Mouse (Mus musculus) midbrain, embryonic 16.5 days (tissue): ENCODE results near the gene Trim63. TPM values are rescaled to one million over a fixed set of nuclear protein-coding genes. Genes with fewer than 3 reads are reported as not detected.
A peak's percentile ranks its signal among the peaks of the same experiment; 100 is the strongest.
"Not testable (repeated sequence)": the region's sequence is repeated elsewhere in the genome, so short reads cannot be mapped to it uniquely, and the experiment has no call there.

Experiments
- ATAC-seq: fragments of 200-750 bp; cut with Nextera tagmentation; 2 replicates; pipeline ENCODE4 v1.8.0; 2017; ENCODE audit warnings: moderate TSS enrichment
- H3K27ac ChIP-seq: fragments of 300-500 bp; sonication (generic); 2 replicates; pipeline ENCODE4 v1.5.1; 2014; ENCODE audit warnings: mild to moderate bottlenecking, low read length, mixed read lengths
- H3K27me3 ChIP-seq: fragments of 300-500 bp; sonication (generic); 2 replicates; pipeline ENCODE4 v1.6.1; 2014; ENCODE audit warnings: low read depth, low read length, mixed read lengths; ENCODE audit not compliant: control insufficient read depth, insufficient read depth
- H3K36me3 ChIP-seq: fragments of 300-500 bp; sonication (generic); 2 replicates; pipeline ENCODE4 v1.6.1; 2014; ENCODE audit warnings: mild to moderate bottlenecking, low read length, moderate library complexity, mixed read lengths; ENCODE audit not compliant: control insufficient read depth, insufficient read depth
- H3K4me1 ChIP-seq: fragments of 300-500 bp; sonication (generic); 2 replicates; pipeline ENCODE4 v1.6.1; 2014; ENCODE audit warnings: mild to moderate bottlenecking, low read length, mixed read lengths; ENCODE audit not compliant: control insufficient read depth, insufficient read depth
- H3K4me2 ChIP-seq: fragments of 300-500 bp; sonication (generic); 2 replicates; pipeline ENCODE4 v1.6.1; 2014; ENCODE audit warnings: mild to moderate bottlenecking, low read length, mixed read lengths
- H3K4me3 ChIP-seq: fragments of 300-500 bp; sonication (generic); 2 replicates; pipeline ENCODE4 v1.5.1; 2014; ENCODE audit warnings: low read depth, mild to moderate bottlenecking, low read length, moderate library complexity, mixed read lengths
- H3K9ac ChIP-seq: fragments of 300-500 bp; sonication (generic); 2 replicates; pipeline ENCODE4 v1.6.1; 2014; ENCODE audit warnings: low read depth, low read length, mixed read lengths
- H3K9me3 ChIP-seq: fragments of 300-500 bp; sonication (generic); replicated peaks from 2 replicates; pipeline ENCODE4 v1.6.1; 2014; ENCODE audit warnings: mild to moderate bottlenecking, low read length, mixed read lengths; ENCODE audit not compliant: control insufficient read depth, poor library complexity, severe bottlenecking
- WGBS: fragments of 180-500 bp; shearing (Covaris S2); extraction: QIAGEN DNeasy Blood & Tissue Kit; methylation state at CpG from one replicate; pipeline ENCODE4 v1.1.7; 2014; 5-methylcytosine and 5-hydroxymethylcytosine counted together
- polyA plus RNA-seq: library from polyadenylated mRNA; unstranded; fragments of >200 nt; fragmentation: Nextera tagmentation; extraction: Ambion mirVana; gene quantifications from 2 replicates; pipeline ENCODE4 v1.2.1, GENCODE M21; 2015

The Trim63 gene
- polyA plus RNA-seq = 0.45 and 0.62 TPM in 2 replicates

DNA sequence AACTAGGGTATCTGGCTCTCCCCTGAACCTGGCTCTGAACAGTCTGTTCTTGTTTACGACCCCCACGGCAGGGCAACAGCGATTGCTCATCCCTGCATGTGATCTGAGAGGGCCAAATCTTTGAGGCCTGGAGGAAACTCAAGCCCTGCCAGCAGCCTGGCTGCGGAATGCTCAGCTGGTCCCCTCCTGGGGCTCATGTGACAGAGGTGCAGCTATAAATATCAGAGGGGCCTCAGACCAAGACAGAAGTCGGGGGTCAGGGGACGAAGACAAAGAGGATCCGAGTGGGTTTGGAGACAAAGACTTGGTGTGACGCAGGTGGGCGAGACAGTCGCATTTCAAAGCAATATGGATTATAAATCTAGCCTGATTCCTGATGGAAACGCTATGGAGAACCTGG is at the start of gene Trim63:
Trim63 (plus strand) TSS at position 245 of the 400 bp plus-strand sequence.
- 43% methylated on average over 11 of the region's 11 CpGs for WGBS
- ATAC-seq = no peak
- Histone ChIP-seq H3K27me3 (no peaks in the 10 kb centered on the region), H3K9me3 (no peaks in the 10 kb centered on the region), H3K4me1 (no peaks in the 10 kb centered on the region), H3K9ac (no peak within 1 kb of the TSS), H3K4me3 (no peak within 1 kb of the TSS), H3K4me2 (no peak within 1 kb of the TSS), H3K27ac (no peak within 1 kb of the TSS), H3K36me3 (no peaks in the 10 kb centered on the region)

DNA sequence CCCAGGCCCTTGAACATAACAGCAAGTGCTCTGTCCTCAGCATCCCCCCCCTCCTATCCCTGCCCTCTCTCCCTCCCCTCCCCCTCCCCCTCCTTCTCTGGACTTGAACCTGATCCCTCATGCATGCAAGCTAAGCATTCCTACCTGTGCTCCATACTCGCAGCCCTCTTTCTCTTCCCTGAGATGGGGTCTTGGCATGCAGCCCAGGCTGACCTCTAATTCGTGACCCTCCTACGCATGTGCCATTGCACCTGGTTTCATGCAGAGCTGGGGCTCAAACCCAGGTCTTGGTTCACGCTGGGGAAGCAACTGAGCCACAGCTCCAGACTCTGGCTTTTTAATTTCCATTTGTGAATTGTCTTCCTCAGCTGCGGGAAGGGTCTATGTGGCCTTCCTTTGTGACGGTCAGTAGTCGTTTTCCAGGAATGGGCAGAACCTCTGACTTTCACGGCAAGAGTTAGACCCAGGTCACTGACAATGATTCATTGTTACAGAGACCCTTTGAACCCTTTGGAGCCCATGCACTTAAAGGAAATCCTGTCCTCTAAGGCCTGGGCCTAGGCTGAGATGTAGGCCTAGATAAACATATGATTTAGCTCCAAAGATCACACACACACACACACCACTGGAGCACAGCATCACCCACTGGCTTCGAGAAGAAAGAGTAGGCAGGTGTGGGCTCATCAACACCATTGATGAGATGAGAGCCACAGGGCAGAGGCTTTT is 48.9 kb upstream of the Trim63 start:
- H3K9me3 ChIP-seq = no peaks in the 10 kb centered on the region
- ATAC-seq = no peak
- no peaks in the 10 kb centered on the region for H3K4me1 ChIP-seq
- H3K27ac ChIP-seq = no peak overlapping the region
- no peaks in the 10 kb centered on the region for H3K27me3 ChIP-seq
- 73% methylated on average over 9 of the region's 9 CpGs for WGBS
- no peak overlapping the region for H3K9ac ChIP-seq
- H3K4me3 ChIP-seq = no peak overlapping the region
- no peaks in the 10 kb centered on the region for H3K36me3 ChIP-seq
- no peak overlapping the region for H3K4me2 ChIP-seq

DNA sequence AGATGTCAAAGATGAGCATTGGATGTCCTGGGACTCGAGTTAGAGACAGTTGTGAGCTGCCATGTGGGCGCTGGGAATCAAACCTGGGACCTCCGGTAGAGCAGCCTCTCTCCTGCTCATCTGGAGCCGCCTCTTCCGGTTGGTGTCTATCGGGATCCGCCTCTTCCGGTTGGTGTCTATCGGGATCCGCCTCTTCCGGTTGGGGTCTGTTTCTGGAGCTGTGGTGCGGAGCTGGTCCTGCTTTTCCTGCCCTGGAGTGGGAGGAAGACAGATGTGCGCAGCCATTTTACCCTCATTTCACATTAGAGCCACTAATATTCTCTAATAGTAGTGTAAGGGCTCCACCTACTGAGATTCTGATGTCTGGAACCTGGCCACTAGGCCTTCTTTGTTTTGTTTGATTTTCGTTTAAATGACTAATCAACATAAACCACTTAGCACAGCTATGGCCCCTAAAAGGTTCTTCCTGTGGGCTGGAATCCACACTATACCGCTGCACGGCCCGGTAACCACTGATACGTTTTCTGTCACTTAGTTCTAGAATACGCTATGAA is 46.7 kb upstream of the Trim63 start:
- ATAC-seq = no peak
- Histone ChIP-seq H3K4me3 (no peak overlapping the region), H3K4me2 (no peak overlapping the region), H3K27ac (no peak overlapping the region), H3K4me1 (no peaks in the 10 kb centered on the region), H3K9ac (no peak overlapping the region), H3K36me3 (no peaks in the 10 kb centered on the region), H3K9me3 (no peaks in the 10 kb centered on the region), H3K27me3 (no peaks in the 10 kb centered on the region)
- 87% methylated on average over 19 of the region's 19 CpGs for WGBS

DNA sequence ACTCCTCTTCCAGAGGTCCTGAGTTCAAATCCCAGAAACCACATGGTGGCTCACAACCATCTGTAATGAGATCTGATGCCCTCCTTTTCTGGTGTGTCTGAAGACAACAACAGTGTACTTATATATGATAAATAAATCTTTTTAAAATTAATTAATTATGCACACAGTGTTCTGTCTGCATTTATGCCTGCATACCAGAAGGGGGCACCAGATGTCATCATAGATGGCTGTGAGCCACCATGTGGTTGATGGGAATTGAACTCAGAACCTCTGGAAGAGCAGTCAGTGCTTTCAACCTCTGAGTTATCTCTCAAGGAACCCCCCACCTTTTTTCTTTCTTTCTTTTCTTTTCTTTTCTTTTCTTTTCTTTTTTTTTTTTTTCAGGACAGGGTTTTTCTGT is 45.3 kb upstream of the Trim63 start:
- H3K36me3 ChIP-seq = not testable (repeated sequence)

DNA sequence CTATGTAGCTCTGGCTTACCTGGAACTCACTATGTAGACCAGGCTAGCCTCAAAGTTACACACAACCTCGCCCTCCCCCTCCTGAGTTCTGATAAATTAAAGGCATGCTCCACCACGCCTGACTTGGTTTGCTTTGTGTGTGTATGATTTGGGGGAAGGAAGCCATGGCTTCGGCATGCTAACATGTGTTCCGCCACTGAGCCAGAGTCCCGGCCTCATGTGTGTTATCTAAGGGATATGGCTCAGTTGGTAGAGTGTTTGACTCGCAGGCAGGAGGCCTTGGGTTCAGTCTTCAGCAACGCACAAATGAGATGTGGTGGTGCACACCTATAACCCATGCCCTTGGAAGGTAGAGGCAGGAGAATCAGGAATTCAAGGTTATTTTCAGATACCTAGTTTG is 42.9 kb upstream of the Trim63 start:
- H3K4me3 ChIP-seq = no peak overlapping the region
- H3K9ac ChIP-seq = no peak overlapping the region
- H3K27me3 ChIP-seq = no peaks in the 10 kb centered on the region
- no peaks in the 10 kb centered on the region for H3K9me3 ChIP-seq
- no peak overlapping the region for H3K4me2 ChIP-seq
- no peaks in the 10 kb centered on the region for H3K4me1 ChIP-seq
- no peak for ATAC-seq
- WGBS = 85% methylated on average over 7 of the region's 7 CpGs
- H3K36me3 ChIP-seq = peaks cover 9% of the 10 kb centered on the region
- no peak overlapping the region for H3K27ac ChIP-seq

More for the DNA sequence above, 45.3 kb upstream of the Trim63 start:
- H3K27ac ChIP-seq, H3K27me3 ChIP-seq, H3K4me3 ChIP-seq, ATAC-seq, H3K4me1 ChIP-seq, H3K4me2 ChIP-seq, H3K9ac ChIP-seq, H3K9me3 ChIP-seq: not testable (repeated sequence)

DNA sequence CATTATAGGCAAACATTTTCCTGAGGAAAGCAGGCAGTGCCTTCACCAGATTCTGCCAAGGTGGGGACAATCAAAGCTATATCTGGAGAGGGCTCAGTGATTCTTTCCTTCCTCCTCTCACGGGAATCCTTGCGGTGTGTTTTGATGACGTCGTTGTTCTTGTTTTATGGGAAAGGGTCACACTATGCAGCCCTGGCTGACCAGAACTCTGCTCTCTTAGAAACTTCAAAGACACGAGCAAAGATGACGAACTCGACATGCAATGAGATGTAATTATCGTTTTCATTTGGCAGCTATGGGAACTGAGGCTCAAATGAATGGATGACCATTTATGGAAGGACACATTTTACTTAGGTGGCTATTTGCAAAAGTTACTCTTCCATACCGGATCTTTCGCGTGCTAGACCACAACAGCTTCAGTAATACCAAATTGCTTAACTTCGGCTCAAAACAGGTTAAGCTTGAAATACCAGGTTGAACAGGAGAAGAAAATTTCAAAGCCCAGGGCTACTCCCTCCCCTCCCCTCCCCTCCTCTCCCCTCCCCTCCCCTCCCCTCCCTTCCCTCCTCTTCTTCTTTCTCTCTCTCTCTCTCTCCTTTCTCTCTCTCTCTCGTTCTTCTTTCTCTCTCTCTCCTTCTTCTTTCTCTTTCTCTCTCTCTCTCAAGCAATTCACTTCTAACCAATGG is 42.0 kb upstream of the Trim63 start:
- Histone ChIP-seq H3K27ac (no peak overlapping the region), H3K36me3 (peaks cover 16% of the 10 kb centered on the region), H3K4me3 (no peak overlapping the region), H3K4me1 (no peaks in the 10 kb centered on the region), H3K9ac (no peak overlapping the region), H3K4me2 (peak overlapping the region; percentile 1; the same call in 1 of the 2 replicates), H3K27me3 (no peaks in the 10 kb centered on the region), H3K9me3 (no peaks in the 10 kb centered on the region)
- ATAC-seq = no peak
- 40% methylated on average over 12 of the region's 13 CpGs for WGBS

DNA sequence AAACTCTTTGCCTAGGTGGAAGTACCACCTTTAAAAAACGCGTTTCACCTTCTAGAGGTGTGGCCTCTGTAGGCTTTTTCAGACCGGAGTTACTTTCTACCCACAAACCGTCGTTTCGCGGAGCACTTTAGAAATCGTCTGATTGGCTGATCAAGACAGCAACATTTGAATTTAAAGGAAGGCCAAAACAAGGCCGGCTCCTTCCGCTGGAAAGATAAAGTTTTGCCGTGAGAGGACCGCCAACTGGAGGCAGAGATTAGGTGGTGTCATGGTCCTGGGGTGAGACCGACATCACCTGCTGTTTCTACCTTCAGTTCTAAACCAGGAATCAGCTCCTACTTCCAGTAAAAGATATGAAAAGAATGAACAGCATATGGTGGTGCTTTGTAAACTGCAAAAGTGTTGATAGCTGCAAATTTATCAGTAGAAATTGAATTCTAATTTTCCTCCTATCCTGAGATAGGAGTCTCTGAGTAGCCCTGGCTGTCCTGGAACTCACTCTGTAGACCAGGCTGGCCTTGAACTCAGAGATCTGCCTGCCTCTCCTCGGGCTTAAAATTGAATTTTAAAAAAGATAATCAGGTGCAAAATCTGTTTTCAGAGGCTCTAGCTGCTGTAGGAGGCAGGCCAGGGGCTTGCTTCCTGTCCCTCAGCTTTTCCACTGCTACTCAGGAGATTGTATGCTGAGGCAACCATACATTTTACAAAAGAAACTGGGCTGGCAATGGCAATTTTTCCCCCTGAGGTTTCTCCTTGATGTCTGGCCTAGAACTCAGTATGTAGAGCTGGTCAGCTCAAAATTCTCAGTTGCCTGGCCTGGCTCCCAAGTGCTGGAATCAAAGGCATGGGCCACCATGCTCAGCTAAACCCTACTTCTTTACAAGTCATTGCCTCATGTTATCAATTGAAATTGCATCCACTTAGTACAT is 41.2 kb upstream of the Trim63 start:
- Histone ChIP-seq H3K9me3 (no peaks in the 10 kb centered on the region), H3K4me2 (peak overlapping the region; percentile 1; the same call in 1 of the 2 replicates), H3K4me1 (no peaks in the 10 kb centered on the region), H3K4me3 (no peak overlapping the region), H3K27me3 (no peaks in the 10 kb centered on the region), H3K36me3 (peaks cover 18% of the 10 kb centered on the region), H3K9ac (no peak overlapping the region), H3K27ac (no peak overlapping the region)
- ATAC-seq = no peak
- 6% methylated on average over 14 of the region's 14 CpGs for WGBS

DNA sequence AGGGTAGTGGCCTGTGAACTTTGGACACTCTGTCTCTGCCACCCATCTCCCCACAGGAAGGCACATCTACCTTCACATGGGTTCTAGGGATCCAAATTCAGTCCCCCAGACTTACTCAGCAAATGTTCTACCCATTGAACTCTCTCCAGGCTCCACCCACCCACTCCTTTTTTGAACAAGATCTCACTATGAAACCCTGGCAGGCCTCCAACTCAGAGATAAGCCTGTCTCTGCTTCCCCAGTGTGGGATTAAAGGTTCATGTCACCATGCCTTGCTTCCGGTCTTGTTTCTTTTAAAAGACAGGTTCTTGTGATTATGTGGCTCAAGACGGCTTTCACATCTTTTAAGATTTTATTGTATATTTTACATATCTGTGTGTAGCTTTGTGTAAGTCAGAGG is 30.0 kb upstream of the Trim63 start:
- WGBS = 93% methylated on average over 2 of the region's 2 CpGs
- Histone ChIP-seq H3K36me3 (peaks cover 12% of the 10 kb centered on the region), H3K9ac (no peak overlapping the region), H3K9me3 (no peaks in the 10 kb centered on the region), H3K27me3 (no peaks in the 10 kb centered on the region), H3K4me3 (no peak overlapping the region), H3K27ac (no peak overlapping the region), H3K4me2 (no peak overlapping the region), H3K4me1 (peaks cover 17% of the 10 kb centered on the region)
- no peak for ATAC-seq
